Mouse (Mus musculus) embryo, embryonic 11 days (tissue): Measurements from ENCODE around the gene Ubac2.

Experiments
- DNase-seq: peaks from one replicate; pipeline ENCODE4 v3.0.0-alpha.2; 2015

Gene Ubac2

DNA sequence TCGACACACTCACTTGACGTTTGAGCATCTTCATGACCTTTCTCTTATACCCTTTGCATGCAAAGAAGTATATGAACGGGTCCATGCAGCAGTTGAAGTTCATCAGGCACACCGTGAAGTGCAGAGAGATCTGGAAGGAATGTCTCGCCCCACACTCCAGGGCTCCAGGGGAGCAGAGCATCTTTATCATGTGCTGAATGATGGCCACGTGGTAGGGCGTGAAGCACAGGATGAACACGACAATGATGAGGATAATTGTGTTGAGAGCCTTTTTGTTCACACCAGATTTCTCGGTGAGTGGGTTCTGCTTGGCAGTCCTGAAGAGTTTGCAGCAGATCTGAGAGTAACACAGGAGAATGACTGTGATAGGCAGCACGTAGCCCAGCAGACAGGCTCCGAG, 75.7 kb downstream of the Ubac2 start:
- DNase-seq, result no peak

DNA sequence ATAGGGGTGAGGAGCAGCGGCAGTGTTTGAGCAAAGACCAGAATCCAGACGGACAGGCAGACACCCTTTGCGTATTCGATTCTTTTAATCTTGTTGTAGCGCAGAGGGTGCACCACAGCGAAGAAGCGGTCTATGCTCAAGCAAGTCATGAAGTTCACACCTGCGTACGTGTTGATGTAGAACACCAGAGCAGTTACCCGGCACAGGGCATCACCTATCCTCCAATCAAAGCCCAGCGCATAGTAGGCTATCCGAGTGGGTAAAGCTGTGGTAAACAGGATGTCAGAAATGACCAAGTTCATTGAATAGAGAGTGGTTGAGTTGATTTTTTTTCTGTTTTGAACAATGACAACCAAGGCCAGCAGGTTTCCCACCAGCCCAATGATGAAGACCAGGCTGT, 76.2 kb downstream of the Ubac2 start:
- no peak for DNase-seq

DNA sequence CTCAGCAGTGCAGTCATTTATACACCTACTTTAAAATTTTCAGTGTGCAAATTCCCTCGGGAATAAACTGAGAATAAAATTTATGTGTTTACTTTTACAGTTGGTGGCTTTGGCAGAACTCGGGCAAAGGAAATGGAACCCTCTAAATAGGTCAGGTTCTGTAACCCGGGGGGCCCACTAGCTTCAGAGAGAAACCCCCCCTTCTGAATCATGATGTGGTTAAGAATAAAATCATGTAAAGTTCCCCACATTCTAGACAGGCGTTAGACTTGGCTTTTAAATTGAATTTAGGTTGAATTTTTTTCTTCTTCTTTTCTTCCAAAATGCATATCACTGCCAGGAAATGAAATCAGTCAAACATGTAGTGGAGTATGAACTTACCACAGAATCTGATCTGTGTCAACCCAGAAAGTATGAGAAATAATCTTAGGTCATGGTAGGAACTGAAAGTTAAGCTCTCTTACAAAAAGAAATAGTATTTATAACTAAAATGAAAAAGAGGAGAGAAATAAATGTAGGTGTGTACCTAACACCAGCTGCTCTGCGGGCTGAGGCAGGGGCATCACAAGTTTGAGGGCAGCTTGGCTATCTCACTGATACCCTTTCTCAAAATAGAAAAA, 76.9 kb downstream of the Ubac2 start:
- DNase-seq, result no peak

DNA sequence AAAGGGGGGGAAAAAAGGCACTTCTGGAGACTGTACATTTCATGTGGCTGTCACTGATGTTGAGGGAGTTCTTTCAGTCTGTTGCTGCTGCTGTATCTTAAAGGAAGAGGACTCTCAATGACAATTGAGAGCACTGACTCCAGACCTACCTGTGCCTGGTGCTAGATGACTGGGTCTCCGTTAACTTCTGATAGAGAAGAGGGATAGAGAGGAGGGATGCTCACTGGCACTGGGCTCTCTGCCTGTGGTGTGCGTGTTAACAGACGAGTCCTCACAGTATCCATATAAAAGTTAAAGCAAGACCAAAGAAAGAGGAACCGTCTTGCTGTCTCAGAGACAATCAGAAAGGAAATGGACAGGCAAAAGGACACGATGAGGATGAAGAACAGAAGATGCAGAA, 77.9 kb downstream of the Ubac2 start:
- DNase-seq, result no peak

DNA sequence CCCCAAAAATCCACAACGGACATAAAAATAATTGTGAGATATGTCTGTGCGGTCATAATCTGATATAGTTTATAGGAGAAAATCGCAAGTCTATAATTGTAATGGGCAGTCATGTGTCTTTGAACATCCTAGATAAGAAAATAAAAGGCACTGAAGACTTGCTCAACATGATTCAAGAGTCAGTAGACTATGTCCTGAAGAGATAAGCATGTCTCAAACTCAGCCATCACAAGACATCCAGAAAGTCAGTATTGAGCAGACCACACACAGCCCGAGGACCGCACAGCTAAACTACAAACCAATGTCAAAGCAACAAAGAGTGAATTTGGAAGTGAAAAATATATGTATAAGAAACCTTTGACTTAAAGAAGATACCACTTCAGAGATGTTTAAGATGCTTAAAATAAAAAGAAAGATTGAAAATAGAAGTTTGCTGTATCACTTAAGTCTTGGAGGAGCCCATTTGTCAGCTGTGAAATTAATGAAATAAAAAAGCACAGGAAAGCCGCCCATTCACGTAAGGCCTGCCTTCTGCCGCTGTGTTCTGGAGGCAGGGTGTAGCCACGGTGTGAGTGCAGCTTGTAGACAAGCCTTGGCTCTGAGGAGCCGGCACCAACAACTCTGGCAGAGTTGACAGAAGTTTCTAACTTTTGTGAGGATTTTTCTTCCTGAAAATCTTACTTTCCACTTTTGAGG, 78.9 kb downstream of the Ubac2 start:
- no peak for DNase-seq

DNA sequence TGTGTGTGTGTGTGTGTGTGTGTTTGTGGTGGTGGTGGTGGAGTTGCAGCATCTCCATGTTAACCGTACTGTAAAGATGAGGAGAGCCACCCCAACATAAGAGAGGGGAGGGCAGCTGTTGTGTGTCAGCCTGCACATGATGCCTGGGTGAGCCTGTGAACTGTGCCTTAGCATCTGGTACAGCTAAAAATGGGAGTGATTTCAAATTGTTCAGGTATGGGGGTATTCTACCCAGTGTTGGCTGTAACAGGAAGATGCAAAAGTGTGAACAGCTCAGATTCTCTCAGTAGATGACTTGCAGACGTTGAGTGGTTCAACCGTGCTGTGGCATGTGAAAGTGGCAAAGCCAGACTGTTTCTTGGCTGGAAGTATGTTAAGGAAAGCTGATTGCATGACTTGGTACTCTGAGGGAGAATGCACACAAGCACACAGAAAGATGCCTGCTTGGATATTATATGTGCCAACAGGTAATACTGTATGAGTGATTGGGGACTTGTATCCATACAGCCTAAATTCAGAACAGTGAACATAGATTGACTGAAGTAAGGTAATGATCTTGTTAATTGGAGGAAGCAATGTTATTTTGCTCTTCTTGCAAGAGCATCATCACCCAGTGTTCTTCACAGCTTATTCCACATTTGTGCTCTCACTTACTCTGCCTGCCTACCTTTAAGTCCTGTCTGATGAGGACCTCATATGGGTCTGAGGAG, 79.8 kb downstream of the Ubac2 start:
- no peak for DNase-seq

DNA sequence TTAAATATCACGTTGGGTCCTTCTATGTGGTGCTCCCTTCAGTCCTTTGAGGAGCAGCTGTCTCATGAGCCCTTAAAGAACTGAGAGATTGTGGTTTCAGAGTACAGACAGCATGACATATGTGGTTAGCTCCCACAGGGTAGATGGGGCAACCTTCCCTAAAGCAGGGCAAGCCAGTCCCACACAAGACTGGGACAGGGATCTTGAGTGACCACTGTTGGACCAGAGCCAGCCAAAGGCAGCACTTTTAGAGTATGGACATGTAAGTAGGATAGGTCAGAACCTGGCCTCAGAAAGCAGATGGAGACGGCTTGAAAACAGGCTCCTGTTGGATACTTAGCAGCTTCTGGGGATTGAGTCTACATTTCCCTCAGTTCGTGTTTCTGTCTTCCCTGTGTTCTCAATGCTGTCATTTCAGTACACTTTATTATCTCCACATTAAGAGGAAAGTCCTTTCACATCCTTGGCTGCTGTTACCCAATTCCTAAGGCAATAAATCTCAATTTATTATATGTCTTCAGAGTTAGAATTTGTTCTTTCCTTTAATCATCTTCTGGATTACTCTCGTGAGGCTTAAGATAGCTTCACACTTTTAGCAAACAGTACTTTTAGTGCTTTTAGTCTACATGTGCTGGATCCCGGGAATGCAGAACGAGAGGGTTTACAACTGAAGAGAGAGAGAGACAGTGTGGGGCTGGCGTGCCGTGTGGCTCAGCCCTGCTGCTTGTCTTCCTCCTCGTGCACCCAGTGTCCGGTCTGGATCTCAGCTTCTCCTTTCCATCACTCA, 80.5 kb downstream of the Ubac2 start:
- DNase-seq, result no peak

DNA sequence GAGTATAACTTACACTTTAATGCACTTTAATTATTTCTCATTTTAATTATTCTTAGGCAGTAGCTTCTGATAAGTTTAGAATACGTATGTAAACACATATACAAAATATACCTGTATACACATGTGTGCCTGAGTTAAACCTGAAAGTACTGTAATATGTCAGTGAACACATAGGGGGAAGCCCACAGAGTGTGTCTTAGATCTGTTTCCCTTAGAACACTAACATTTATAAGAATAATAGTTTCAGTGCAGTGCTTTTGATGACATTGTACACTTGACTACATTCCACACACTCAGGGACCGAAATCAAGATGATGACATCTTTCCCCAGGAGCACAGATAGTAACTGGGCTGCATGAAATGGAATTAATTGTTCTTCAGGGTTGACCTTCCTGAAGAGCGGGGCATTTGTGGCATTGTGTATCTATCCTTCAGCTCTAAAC, 81.1 kb downstream of the Ubac2 start:
- no peak for DNase-seq

DNA sequence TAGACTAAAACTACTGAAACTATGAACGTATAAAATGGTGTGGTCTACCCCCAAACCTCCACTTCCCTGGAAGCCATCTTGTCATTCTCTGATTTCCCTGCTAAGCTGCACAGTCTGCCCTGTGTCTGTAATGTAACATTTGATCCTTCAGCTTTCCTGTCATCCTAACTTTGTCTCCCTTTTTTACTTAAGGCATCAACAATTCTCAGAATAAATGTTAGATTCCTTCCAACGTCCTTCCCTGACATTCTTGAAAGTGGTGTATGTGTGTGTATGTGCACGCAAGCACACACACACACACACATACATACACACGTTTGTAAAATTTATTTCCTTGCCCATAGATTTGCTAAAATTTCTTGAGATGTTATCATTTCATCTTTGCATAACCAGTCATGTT, 81.6 kb downstream of the Ubac2 start:
- no peak for DNase-seq

DNA sequence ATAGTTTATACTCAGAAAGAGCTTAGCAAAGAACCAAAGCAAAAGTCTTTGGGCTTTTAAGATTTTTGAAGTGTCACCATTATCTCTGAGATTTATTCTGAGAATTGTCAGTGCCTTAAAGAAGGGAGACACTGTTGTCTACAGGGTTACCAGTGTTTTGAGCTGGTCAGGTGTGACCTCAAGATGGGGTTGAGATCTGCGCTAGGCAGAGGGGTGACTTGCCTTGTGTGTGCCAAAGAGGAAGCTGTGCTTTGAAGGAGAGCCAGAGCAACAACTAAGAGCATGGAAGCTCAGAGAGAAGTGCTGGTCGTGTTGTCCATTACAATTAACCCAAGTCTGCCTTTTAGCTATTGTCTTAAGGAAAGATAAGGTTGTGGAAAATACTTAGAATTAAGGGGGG, 82.1 kb downstream of the Ubac2 start:
- no peak for DNase-seq

DNA sequence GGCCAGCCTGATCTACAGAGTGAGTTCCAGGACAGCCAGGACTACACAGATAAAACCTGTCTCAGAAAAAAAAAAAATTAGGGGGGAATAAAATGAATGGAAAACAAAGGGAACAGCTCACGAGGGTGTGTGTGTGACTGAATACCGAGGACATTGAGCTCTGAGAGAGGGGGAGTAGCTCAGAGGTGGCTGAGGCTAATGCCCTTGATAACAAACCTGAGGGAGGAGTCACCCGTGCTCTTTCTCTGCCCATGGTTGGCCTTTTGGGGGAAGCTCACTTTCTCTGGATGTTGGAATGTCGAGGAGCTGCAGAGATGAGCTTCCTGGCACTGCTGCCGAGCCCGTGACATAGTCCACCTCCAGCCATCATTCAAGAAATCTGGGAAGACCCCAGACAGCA, 82.6 kb downstream of the Ubac2 start:
- DNase-seq, result no peak

DNA sequence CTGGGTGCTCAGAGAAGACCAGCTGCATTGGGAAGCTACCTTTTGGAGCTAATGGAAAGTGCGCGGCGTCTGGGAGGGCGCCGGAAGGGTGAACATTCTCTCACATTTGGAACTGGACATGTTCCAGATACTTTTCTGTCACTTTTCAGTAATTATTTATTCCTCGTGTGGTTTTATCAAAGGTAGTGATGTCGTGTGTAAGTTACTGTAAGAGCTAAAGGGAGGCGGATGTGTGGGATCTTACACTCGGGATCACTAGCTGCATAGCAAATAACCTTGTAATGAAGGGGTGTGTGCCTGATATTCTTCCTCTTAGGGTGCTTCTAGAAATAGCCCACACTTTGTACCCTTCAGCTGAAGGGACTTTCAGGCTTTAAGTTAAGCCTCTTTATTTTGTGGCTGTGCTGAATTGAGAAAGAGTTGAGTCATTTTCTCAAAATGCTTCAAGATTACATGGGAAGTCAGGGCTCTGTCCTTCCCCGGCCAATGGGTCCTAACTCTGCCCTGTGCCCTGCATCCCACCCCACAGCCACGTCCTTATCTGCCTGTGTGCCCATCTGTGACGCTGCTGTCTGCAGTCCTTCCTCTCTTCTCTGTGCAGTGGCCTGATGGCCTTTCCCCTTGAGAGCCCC, 83.2 kb downstream of the Ubac2 start:
- no peak for DNase-seq

DNA sequence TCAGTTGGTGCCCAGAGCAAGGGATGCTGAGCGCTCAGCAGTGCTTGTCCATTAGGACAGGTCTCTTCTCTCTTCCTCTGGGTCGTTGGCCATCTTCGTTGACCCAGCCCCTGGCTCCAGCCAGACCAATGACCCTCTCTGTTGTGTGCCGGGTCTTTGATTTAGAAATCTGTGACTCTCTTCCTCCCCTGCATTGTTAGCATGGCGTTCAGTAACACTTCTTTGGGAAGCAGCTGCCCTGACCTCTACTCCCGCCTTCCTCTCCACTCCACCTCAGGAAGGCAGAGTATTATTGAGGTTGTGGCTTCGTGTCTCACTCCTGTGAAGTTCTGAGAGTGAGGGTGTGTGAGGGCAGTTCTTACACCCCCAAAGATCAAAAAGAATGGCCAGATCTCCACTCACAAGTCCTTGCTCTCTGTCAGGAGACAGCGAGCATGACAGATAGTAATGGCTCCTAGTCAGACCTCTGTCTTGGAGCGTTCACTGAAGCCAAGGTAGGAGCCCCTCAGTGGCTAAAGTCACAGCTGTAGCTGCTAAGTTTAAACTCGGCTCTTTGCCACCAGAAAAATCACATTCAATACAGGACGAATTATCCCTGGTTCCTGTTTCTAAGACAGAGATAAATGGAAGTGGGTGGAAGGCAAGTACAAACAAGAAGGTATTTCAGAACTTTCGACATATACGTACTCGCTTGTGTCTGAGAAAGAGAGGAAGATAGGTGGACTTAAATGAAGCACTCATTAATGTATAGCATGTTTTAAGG, 83.9 kb downstream of the Ubac2 start:
- DNase-seq, result no peak

DNA sequence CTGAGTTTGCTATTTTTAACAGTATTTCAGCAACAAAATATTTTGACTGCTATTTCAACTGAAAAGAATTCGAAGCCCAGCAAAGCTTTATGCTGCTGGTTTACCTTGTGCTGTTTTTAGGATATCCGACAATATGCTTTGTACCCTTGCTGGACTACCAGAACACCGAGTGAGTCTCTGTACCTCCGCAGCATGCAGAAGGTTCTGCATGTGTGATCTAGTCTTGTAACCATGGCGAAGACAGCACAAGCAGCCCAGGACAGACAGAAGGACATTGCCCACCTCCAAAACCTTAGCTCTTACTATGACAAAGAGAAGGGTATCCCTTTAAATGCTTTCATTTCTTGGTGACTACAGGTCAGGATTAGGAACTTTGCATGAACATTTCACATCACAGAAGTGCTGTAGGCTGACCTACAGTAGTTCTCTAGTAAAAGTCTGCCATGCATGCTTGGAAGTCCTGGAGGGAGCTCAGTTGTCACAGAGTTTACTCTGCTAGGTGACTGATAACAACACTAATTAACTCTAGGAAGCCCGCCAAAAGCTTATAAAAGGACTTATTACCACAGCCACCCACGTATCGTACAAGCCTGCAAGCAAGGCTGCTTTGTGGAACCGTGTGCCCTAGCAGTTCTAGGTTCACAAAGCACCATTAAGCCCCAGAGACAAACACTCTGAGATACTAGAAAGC, 85.0 kb downstream of the Ubac2 start:
- DNase-seq, result no peak

DNA sequence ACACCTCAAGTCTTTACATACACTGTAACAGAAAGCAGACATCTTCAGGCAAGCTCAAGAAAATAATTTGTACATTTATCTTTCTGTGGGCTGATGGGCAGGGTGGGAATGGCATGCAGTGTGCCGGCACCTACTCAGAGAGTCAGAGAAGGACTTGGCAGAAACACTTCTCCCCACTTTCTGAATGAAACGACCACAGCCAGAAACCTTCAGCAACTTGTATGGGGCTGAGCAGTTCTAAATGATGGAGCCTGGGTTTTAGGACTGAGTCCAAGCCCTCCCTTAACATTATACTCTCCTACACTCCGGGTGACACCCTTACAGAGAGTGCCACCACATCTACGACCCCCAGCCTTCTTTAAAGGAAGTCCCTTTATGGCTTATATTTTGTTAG, 85.5 kb downstream of the Ubac2 start:
- no peak for DNase-seq

DNA sequence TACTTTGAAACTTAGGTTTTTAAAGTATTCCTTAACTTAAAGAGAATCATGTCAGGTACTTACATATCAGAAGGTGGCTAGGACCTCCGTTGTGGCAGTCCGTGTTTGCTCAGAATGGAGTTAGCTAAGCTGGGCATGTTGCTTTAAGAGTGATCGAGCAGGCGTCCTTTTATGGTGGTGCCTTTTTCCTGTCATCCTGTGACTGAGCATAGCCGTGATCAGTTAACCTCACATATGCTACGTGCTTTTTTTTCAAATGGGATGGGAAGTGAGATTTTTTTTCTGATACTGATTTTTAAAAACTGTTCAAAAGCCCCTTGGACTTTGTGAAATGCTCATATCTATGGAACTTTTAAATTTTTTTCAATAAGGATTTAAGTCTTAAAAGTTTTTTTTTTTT, 86.6 kb downstream of the Ubac2 start, which contains the start of gene Gpr183:
Gene Gpr183, minus strand, starts transcription at position 206 of the 400 bp plus-strand sequence.
- DNase-seq, result no peak

DNA sequence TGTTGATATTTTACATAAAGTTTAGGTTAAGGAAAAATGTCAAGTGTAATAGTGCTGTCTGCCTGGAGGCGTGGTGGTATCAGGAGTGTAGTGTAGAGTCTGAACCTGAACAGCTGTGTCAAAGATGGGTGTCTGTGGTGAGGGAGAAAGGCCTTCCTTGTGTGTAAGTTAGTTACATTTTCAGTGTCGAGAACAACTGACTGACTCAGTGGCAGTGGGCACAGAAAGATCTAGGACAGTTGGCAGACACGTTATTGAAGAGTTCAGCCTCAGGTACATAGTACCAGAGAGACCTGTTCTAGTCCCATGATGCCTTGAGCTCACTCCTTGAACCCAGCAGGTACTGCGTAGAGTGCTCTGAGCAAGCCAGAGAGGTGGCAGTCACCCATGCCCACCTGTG, 87.0 kb downstream of the Ubac2 start:
- no peak for DNase-seq

DNA sequence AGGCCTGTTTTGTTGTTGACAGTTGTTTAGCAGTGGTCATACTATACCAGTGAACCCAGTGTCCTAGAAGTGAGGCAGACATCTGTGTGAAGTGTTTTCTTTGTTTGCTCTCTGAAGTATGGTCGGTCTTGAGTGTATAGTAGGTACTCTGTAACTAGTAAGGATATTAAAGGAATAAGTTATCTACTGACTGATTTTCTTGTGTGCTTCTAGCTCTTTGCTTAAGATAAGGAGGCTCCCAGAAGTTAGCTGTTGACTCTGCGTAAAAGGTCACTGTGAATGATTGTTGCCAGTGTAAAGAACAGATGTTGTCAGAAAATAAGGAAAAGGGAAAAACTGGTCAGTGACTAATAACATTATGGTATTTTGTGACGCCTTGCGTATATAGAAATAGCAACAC, 88.7 kb downstream of the Ubac2 start:
- DNase-seq, result no peak

DNA sequence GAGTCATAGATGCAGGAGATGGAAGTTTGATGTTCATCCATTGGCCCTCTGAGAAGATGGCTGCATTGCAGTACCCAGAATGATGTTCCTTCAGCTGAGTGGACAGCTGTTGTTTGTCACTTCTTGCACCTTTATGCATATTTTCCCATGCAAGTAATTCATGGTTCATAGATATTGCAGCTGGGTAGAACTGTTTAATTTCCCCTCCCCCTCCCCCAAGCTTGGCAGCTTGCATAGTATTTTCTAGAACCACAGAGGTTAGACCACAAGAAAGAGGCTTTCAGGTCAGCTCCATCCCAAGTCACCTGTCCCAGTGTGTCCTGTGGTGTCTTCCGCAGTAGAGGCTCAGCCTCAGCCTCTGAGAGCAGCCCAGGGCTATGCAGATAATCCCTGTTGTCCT, 92.0 kb downstream of the Ubac2 start:
- no peak for DNase-seq

DNA sequence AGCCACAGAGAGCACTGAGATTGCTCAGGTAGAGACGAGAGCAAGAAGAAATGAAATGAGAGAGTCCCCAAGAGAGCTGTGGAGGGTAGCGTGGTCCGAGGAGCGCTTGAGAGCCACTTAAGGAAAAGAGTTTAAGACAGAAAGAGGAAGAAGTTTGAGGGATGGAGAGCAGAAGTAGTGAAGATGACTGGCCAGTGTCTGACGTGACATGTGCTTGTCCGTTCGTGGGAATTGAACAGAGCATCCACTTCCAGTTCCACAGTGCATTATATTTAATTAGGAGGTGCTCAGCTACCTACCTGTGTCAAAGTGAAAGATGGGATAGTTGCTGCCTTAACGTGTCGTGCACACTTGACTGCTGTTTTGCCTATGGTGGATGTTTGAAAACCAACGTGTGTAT, 94.7 kb downstream of the Ubac2 start:
- no peak for DNase-seq

DNA sequence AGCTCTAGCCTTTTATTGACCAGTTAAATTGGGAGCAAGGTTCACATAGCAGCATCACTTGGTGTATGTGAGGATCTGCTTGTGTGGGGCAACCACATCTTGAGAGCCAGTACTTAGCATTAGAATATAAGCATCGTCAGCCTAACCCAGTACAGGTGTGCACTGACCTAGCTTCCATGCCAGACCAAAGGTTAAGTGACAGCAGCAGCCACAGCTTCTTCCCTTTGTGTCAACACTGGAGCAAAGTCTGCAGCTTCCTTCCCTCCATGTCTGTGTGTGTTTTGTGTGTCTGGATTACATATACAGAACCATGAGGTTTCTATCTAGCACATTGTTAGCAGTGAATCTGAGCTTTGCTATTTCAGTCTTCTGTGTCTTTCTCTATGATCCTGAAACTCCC, 103.1 kb downstream of the Ubac2 start:
- DNase-seq, result no peak
